Mouse (Mus musculus) limb, embryonic 10.5 days (tissue): ENCODE results near the gene Lhx3. TPM values are rescaled to one million over a fixed set of nuclear protein-coding genes. Genes with fewer than 3 reads are reported as not detected.

Experiments used
- DNase-seq: peaks from one replicate; pipeline ENCODE4 v3.0.0-alpha.2; 2017; ENCODE audit warnings: low spot score
- H3K27ac ChIP-seq: fragments of 300-500 bp; sonication (generic); 2 replicates; pipeline ENCODE4 v1.5.1; 2016; ENCODE audit warnings: mild to moderate bottlenecking
- H3K27me3 ChIP-seq: fragments of 300-500 bp; sonication (generic); 2 replicates; pipeline ENCODE4 v1.6.1; 2016; ENCODE audit warnings: low read depth, mild to moderate bottlenecking; ENCODE audit not compliant: poor library complexity, severe bottlenecking
- H3K36me3 ChIP-seq: fragments of 300-500 bp; sonication (generic); 2 replicates; pipeline ENCODE4 v1.6.1; 2016; ENCODE audit warnings: mild to moderate bottlenecking, moderate library complexity
- H3K4me1 ChIP-seq: fragments of 300-500 bp; sonication (generic); 2 replicates; pipeline ENCODE4 v1.6.1; 2016
- H3K4me3 ChIP-seq: fragments of 300-500 bp; sonication (generic); 2 replicates; pipeline ENCODE4 v1.5.1; 2016; ENCODE audit warnings: mild to moderate bottlenecking, moderate library complexity
- H3K9me3 ChIP-seq: fragments of 300-500 bp; sonication (generic); replicated peaks from 2 replicates; pipeline ENCODE4 v1.6.1; 2016; ENCODE audit warnings: mild to moderate bottlenecking
- WGBS: fragments of 180-500 bp; shearing (Covaris S2); methylation state at CpG from one replicate; pipeline ENCODE4 v1.1.7; 2016; 5-methylcytosine and 5-hydroxymethylcytosine counted together
- polyA plus RNA-seq: library from polyadenylated mRNA; unstranded; fragments of >200 nt; fragmentation: Nextera tagmentation; extraction: Ambion mirVana; gene quantifications from 2 replicates; pipeline ENCODE4 v1.2.1, GENCODE M21; 2016

Lhx3 gene
- polyA plus RNA-seq, 1 experiment from 2014 or later: not detected

GRCm38 (mm10) chr2:26230253-26230652 is 22.2 kb upstream of the Lhx3 start:
- 50% methylated on average over 4 of the region's 4 CpGs for WGBS
- no peaks in the 10 kb centered on the region for H3K9me3 ChIP-seq
- H3K4me1 ChIP-seq: peaks cover 3% of the 10 kb centered on the region; the same call in 1 of the 2 replicates
- H3K36me3 ChIP-seq: peaks cover 11% of the 10 kb centered on the region
- H3K27me3 ChIP-seq: no peaks in the 10 kb centered on the region
- no peak overlapping the region for H3K4me3 ChIP-seq
- DNase-seq: no peak
- no peak overlapping the region for H3K27ac ChIP-seq

GRCm38 (mm10) chr2:26227788-26228187 is 19.7 kb upstream of the Lhx3 start:
- no peak overlapping the region for H3K27ac ChIP-seq
- H3K9me3 ChIP-seq: no peaks in the 10 kb centered on the region
- H3K36me3 ChIP-seq: peaks cover 26% of the 10 kb centered on the region
- H3K4me3 ChIP-seq: no peak overlapping the region
- DNase-seq: peak; percentile 47
- no peaks in the 10 kb centered on the region for H3K27me3 ChIP-seq
- no peaks in the 10 kb centered on the region for H3K4me1 ChIP-seq
- WGBS: 69% methylated on average over 1 of the region's 1 CpGs

- H3K27me3 ChIP-seq: no peaks in the 10 kb centered on the region
- peaks cover 50% of the 10 kb centered on the region for H3K36me3 ChIP-seq
- WGBS: 89% methylated on average over 4 of the region's 4 CpGs
- H3K4me3 ChIP-seq: no peak overlapping the region
- H3K4me1 ChIP-seq: peaks cover 8% of the 10 kb centered on the region
- H3K9me3 ChIP-seq: no peaks in the 10 kb centered on the region
- no peak for DNase-seq
- no peak overlapping the region for H3K27ac ChIP-seq
Observed at GRCm38 (mm10) chr2:26225242-26225641, 17.2 kb upstream of the Lhx3 start.

GRCm38 (mm10) chr2:26223961-26224360 is 15.9 kb upstream of the Lhx3 start:
- Histone ChIP-seq H3K4me3 (no peak overlapping the region), H3K27ac (no peak overlapping the region), H3K36me3 (peaks cover 62% of the 10 kb centered on the region), H3K9me3 (no peaks in the 10 kb centered on the region), H3K27me3 (no peaks in the 10 kb centered on the region), H3K4me1 (peaks cover 8% of the 10 kb centered on the region)
- WGBS: 83% methylated on average over 3 of the region's 3 CpGs
- no peak for DNase-seq

GRCm38 (mm10) chr2:26214526-26214925 is 6.4 kb upstream of the Lhx3 start:
- Histone ChIP-seq H3K36me3 (peaks cover 94% of the 10 kb centered on the region), H3K27me3 (no peaks in the 10 kb centered on the region), H3K4me1 (no peaks in the 10 kb centered on the region), H3K4me3 (no peak overlapping the region), H3K27ac (no peak overlapping the region), H3K9me3 (no peaks in the 10 kb centered on the region)
- whole genome bisulfite sequencing: 90% methylated on average over 3 of the region's 3 CpGs
- no peak for DNase-seq

GRCm38 (mm10) chr2:26209566-26209965 is 1.5 kb upstream of the Lhx3 start:
- Histone ChIP-seq H3K9me3 (no peaks in the 10 kb centered on the region), H3K27me3 (peaks cover 42% of the 10 kb centered on the region), H3K27ac (no peak overlapping the region), H3K4me3 (no peak overlapping the region), H3K36me3 (peaks cover 52% of the 10 kb centered on the region), H3K4me1 (peaks cover 17% of the 10 kb centered on the region)
- WGBS: 84% methylated on average over 3 of the region's 3 CpGs
- DNase-seq: no peak

GRCm38 (mm10) chr2:26207559-26207958 is 530 bp downstream of the Lhx3 start:
- peaks cover 63% of the 10 kb centered on the region for H3K27me3 ChIP-seq
- WGBS: 12% methylated on average over 9 of the region's 9 CpGs
- no peak overlapping the region for H3K27ac ChIP-seq
- H3K4me1 ChIP-seq: peaks cover 23% of the 10 kb centered on the region
- H3K36me3 ChIP-seq: peaks cover 34% of the 10 kb centered on the region
- H3K9me3 ChIP-seq: no peaks in the 10 kb centered on the region
- H3K4me3 ChIP-seq: no peak overlapping the region
- no peak for DNase-seq

GRCm38 (mm10) chr2:26205761-26206160 is 2.3 kb downstream of the Lhx3 start:
- WGBS: 17% methylated on average over 10 of the region's 10 CpGs
- no peaks in the 10 kb centered on the region for H3K9me3 ChIP-seq
- H3K36me3 ChIP-seq: peaks cover 16% of the 10 kb centered on the region
- H3K27me3 ChIP-seq: peaks cover 81% of the 10 kb centered on the region
- no peak overlapping the region for H3K27ac ChIP-seq
- DNase-seq: no peak
- H3K4me3 ChIP-seq: no peak overlapping the region
- peaks cover 31% of the 10 kb centered on the region for H3K4me1 ChIP-seq

GRCm38 (mm10) chr2:26205126-26205525 is 3.0 kb downstream of the Lhx3 start:
- 3% methylated on average over 16 of the region's 16 CpGs for WGBS
- peaks cover 31% of the 10 kb centered on the region for H3K4me1 ChIP-seq
- peak; percentile 86 for DNase-seq
- no peak overlapping the region for H3K4me3 ChIP-seq
- peaks cover 87% of the 10 kb centered on the region for H3K27me3 ChIP-seq
- no peaks in the 10 kb centered on the region for H3K9me3 ChIP-seq
- H3K27ac ChIP-seq: no peak overlapping the region
- H3K36me3 ChIP-seq: peaks cover 9% of the 10 kb centered on the region

- H3K4me1 ChIP-seq: peaks cover 47% of the 10 kb centered on the region
- 1% methylated on average over 36 of the region's 36 CpGs for WGBS
- peak; percentile 55 for DNase-seq
Observed at GRCm38 (mm10) chr2:26202849-26203475, 5.1 kb downstream of the Lhx3 start.

GRCm38 (mm10) chr2:26201926-26202848 is 5.9 kb downstream of the Lhx3 start:
- peaks cover 48% of the 10 kb centered on the region for H3K4me1 ChIP-seq
- H3K4me3 ChIP-seq: peak overlapping the region; percentile 28
- peaks cover 100% of the 10 kb centered on the region for H3K27me3 ChIP-seq
- no peaks in the 10 kb centered on the region for H3K9me3 ChIP-seq
- H3K36me3 ChIP-seq: no peaks in the 10 kb centered on the region
- peak; percentile 62 for DNase-seq
- H3K27ac ChIP-seq: no peak overlapping the region
- WGBS: 3% methylated on average over 77 of the region's 77 CpGs

More at GRCm38 (mm10) chr2:26202849-26203475, 5.1 kb downstream of the Lhx3 start:
- Histone ChIP-seq H3K27me3 (peaks cover 100% of the 10 kb centered on the region), H3K9me3 (no peaks in the 10 kb centered on the region), H3K27ac (no peak overlapping the region), H3K4me3 (no peak overlapping the region), H3K36me3 (no peaks in the 10 kb centered on the region)

GRCm38 (mm10) chr2:26198488-26198887 is 9.6 kb downstream of the Lhx3 start:
- Histone ChIP-seq H3K27ac (no peak overlapping the region), H3K27me3 (peaks cover 100% of the 10 kb centered on the region), H3K4me3 (peak overlapping the region; percentile 29), H3K36me3 (no peaks in the 10 kb centered on the region), H3K9me3 (no peaks in the 10 kb centered on the region), H3K4me1 (peaks cover 57% of the 10 kb centered on the region)
- 0% methylated on average over 10 of the region's 10 CpGs for WGBS
- DNase-seq: peak; percentile 83
